Mouse (Mus musculus): Measurements from ENCODE around the gene Nop56. TPM values are rescaled to one million over a fixed set of nuclear protein-coding genes. Genes with fewer than 3 reads are reported as not detected.

Gene Nop56
- total RNA-seq (2015; ENCODE audit: low replicate concordance) (125 and 137 TPM in 2 replicates), total RNA-seq (2017; ENCODE audit: low replicate concordance) (121 and 150 TPM in 2 replicates)

DNA sequence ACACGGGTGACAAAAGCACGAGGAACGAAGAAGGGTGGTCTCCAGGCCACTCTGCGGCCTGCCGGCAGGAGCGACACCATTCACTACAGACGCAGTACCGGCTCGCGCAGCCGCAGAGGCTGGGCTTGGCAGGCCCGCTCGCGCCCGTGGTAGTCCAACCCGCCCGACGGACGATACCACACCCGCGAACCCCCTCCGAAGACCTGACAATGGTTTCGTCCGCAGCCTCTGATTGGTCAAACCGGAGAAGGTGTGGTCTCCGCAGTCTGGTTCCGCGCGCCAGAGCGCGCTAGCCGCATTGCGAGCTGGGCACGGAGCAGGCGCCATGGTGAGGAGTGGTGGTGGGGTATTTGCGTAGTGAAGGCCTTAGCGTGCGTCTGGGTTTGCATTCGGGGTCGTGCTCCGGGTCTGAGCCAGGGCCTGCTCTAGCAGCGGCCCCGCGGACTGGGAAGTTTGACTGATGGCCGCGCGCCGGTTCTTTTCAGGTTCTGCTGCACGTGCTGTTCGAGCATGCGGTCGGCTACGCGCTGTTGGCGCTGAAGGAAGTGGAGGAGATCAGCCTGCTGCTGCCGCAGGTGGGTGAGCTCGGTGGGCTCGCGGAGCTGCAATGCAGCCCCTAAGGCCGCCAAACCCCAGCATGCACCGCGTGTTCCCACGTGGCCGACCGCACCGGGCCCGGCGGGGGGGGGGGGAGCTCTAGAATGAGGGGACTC is at the start of gene Nop56:
Gene Nop56, plus strand, starts transcription at position 282 of the 713 bp plus-strand sequence.
- peak; percentile 93 for ATAC-seq (replicated peaks; ENCODE audit: low FRiP score, poor library complexity, severe bottlenecking)

DNA sequence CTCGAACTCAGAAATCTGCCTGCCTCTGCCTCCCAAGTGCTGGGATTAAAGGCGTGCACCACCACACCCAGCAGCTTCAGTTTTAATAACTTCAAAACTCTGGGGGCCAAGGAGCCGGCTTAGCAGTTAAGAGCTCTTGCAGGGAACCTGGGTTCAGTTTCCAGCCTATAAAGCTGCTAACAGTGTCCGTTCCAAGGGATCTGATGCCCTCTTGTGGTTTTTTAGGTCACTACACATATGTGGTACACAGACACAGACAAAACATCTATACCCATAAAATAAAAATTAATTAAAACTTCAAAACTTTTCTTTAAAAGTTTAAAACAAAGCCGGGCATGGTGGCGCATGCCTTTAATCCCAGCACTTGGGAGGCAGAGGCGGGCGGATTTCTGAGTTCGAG is 27.3 kb upstream of the Nop56 start:
- peak; percentile 72; the same call in 1 of the 2 replicates for ATAC-seq (replicated peaks; ENCODE audit: low FRiP score, poor library complexity, severe bottlenecking)

DNA sequence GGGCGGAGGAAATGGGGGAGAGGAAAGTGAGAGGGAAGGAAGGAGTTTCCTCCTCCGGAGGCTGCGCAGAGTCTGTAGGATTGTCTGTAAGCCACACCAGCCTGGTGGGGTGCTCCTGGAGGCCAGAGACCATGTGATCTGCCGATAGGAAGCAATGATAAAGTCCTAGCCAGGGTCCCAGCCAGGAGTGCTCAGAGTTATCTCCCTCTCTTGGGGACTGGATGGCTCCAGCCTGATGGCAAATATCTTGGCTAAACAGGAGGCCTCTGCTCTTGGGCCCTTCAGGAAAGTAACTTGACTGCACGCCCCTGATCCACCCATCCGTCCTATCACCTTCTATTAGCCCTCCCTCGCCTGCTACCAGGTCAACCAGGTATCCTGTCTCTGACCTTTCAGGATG is 26.0 kb upstream of the Nop56 start:
- ATAC-seq (replicated peaks; ENCODE audit: low FRiP score, poor library complexity, severe bottlenecking) = no peak; the same call in 1 of the 2 replicates

DNA sequence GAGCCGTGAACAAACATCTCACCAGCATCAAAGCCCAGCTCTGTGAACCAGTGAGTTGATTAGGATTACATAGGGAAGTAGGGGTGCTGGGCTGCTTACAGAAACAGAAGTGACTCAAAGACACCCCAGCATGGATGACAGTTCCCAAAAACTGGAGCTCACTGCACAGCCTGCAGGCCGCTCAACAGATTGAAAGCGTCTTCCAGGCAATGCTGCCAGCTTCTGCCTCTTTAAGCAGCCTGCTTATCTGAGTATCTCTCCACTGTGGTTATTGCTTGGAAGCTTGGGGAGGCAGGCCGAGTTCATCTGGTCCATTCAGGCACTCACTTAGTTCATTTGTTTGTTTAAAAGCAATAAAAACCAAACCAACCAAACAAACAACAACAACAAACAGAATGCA is 17.5 kb upstream of the Nop56 start:
- ATAC-seq (replicated peaks; ENCODE audit: low FRiP score, poor library complexity, severe bottlenecking) = no peak

DNA sequence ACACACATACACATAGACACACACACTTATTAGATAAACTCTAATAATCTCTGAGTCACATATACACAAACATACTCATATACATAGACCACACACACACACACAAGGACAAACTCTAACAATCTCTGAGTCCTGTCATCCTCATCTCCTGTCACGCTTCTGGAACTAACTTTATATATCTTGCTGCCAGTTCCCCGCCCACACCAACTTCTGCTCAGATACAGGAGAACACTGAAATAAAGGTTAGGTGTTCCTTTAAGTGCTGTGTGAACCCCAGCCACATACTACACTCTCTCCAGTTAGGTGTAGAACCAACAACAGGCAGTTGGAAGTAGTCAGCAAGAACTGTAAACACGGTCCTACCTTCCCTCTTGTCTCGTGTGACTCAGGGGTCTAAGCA is 13.4 kb upstream of the Nop56 start:
- ATAC-seq (replicated peaks; ENCODE audit: low FRiP score, poor library complexity, severe bottlenecking) = no peak

DNA sequence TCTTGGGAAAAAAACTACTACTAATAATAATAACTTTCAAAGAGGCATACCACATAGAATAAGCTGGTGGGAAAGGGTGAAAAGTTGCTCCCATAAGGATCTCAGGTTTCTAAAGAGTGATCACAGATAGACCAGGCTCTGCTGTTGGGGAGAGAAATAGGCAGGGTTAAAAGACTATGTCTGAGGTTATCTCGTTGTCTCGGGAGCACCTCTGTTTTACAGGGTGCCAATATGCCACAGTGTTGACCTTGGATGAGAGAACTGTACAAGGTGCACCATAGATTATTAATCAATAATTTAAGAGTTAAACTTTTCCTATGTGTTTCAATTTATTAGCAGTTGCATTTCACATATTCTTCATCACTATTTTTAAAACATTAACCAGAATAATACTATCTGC is 12.3 kb upstream of the Nop56 start:
- no peak for ATAC-seq (replicated peaks; ENCODE audit: low FRiP score, poor library complexity, severe bottlenecking)

DNA sequence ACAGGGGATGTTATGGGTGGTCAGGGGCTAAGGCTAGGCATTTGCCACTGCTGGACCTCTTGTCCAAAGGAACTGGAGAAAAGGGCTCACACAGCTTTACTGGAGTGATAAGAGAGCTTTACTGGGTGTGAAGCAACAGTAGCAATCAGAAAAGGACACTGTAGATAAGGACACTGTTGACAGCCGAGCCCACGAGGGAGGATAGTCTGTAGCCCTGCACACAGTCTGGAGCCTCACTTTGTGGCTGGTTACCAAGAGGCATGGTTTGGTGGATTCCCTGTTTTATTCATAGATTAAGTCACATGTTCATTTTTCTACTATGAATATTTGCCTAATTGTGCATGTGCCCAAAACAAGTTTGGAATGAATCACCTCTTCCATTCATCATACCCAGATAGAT is 11.8 kb upstream of the Nop56 start:
- ATAC-seq (replicated peaks; ENCODE audit: low FRiP score, poor library complexity, severe bottlenecking) = peak; percentile 84

DNA sequence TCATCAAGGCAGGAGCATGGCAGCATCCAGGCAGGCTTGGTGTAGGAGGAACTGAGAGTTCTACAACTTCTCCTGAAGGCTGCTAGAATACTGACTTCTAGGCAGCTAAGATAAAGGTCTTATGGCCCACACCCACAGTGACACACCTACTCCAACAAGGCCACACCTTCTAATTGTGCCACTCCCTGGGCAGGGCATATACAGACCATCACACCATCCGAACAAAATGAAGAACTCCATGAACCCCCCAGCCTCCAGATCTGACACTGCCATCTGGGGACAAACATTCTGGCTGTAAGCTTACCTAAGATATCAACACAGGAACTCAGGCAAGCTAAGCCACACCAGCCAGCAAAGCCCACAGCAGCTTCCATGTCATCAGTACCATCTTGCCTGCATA is 8.7 kb upstream of the Nop56 start:
- peak; percentile 55 for ATAC-seq (replicated peaks; ENCODE audit: low FRiP score, poor library complexity, severe bottlenecking)

DNA sequence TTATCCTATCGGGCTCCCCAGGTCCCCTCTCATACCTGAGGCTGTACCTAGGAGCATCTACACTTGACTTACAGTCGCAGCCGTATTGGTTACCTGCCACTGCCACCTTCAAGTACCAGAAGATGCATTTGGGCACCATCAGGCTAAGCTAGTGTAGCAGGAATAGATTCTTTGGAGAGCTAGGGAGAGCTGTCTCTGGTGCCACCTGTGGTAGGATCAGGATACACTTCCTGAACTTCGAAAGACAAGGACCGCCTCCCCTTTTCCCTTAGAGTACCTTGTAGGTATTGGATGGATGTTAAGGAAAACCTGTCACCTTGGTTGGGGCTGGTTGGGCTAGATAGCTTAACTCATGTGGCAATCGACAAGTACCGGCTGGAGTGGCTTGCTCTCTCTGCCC is 6.2 kb upstream of the Nop56 start:
- no peak for ATAC-seq (replicated peaks; ENCODE audit: low FRiP score, poor library complexity, severe bottlenecking)

DNA sequence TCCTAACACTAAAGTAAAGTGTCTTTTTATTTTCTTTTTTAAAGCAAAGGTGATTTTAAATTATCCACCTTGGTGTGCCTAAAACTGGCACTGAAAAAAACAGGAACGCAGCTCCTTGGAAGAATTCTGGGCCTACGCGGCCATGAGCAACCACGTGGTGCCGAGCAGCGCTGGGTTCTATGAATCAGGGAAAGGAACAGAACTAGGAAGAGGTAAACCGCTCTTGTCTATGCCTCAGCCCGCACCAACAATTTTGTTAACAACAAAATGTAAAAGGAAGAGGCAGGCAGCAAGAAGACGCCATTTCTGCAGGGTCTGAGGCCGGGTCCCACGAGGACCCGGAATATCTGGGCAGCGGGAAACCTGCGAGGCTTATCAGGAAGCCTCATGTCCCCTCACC is 498 bp upstream of the Nop56 start:
- peak; percentile 49 for ATAC-seq (replicated peaks; ENCODE audit: low FRiP score, poor library complexity, severe bottlenecking)

DNA sequence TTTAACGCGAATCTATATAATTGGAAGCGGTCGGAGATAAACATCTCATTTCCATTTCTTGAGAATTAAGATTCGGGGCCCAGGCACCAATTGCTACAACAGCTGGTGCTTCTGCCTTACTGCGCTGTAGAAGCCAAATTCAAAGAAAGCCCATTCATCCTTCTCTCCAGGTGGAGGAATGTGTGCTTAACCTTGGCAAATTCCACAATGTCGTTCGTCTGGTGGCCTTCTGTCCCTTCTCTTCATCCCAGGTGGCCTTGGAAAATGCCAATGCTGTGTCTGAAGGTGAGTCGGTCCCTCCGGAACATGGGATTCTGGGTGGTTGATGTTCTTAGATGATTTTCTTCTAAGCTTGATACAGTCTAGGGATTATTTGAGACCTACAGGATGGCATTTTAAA is 632 bp downstream of the Nop56 start:
- no peak for ATAC-seq (replicated peaks; ENCODE audit: low FRiP score, poor library complexity, severe bottlenecking)

DNA sequence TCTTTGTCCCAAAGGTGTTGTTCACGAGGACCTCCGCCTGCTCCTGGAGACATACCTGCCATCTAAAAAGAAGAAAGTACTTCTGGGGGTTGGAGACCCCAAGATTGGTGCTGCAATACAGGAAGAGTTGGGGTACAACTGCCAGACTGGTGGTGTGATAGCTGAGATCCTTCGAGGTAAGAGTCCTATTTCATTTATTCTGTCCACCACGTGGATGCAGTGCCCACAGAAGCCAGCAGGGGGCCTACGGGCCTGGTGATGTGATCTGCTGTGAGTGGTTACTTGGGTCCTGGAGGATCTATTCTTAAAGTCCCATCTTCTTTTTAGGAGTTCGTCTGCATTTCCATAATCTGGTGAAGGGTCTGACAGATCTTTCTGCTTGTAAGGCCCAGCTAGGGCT is 1.4 kb downstream of the Nop56 start:
- ATAC-seq (replicated peaks; ENCODE audit: low FRiP score, poor library complexity, severe bottlenecking) = peak; percentile 52

DNA sequence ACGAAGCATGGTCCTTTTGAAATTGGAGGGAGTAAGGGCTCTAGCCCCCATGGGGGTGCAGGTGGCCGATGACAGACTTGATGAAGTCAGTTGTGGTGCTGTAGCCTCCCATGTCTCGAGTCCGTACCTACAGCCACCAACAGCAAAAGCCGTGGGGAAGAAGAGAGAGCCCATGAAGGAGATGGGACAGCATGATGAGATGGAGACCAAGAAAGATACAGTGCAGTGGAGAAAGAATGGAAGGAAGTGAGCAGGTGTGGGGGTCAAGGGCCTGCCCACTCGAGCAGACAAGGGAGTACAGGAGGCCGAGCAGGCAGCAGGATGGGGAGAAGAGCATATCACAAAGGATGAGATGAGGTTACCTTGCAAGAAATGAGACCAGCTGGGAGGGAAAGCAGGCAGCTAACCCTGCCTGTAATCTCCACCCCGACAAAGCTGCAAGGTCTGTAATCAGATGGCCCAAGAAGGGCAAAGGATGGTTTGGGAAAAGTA is 5.4 kb downstream of the Nop56 start:
- no peak for ATAC-seq (replicated peaks; ENCODE audit: low FRiP score, poor library complexity, severe bottlenecking)

DNA sequence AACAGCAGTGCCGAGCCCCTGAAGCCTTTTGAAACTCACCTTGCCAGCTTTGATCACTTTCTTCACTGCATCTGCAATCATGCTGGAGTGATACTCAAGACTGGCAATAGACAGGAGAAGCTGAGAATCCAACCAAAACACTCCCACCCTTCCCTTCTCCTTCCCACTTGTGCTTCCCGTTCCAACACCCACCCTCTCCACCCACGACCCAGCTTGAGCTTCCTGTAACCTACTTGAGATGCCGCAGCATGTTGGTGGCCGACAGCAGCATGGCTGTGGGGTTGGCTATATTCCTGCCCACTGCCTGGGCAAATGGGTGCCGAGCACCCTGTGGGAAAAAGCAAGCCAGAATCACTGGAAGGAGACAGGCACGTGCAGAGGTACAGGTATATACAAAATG is 6.0 kb downstream of the Nop56 start:
- no peak for ATAC-seq (replicated peaks; ENCODE audit: low FRiP score, poor library complexity, severe bottlenecking)

DNA sequence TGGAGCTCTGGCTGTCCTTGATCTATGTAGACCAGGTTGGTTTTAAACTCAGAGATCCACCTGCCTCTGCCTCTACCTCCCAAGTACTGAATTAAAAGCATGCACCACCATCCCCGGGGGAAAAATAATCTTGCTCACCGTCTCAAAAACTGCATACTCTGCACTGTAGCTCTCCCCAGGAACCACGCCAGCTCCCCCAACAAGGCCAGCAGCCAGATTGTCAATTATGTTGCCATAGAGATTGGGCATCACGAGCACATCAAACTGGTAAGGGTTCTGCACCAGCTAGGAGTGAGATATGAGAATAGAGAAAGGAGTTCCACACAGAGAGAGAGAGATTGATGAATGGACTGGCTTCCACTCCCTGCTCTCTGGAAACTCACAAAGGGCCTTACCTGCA is 6.6 kb downstream of the Nop56 start:
- ATAC-seq (replicated peaks; ENCODE audit: low FRiP score, poor library complexity, severe bottlenecking) = no peak

DNA sequence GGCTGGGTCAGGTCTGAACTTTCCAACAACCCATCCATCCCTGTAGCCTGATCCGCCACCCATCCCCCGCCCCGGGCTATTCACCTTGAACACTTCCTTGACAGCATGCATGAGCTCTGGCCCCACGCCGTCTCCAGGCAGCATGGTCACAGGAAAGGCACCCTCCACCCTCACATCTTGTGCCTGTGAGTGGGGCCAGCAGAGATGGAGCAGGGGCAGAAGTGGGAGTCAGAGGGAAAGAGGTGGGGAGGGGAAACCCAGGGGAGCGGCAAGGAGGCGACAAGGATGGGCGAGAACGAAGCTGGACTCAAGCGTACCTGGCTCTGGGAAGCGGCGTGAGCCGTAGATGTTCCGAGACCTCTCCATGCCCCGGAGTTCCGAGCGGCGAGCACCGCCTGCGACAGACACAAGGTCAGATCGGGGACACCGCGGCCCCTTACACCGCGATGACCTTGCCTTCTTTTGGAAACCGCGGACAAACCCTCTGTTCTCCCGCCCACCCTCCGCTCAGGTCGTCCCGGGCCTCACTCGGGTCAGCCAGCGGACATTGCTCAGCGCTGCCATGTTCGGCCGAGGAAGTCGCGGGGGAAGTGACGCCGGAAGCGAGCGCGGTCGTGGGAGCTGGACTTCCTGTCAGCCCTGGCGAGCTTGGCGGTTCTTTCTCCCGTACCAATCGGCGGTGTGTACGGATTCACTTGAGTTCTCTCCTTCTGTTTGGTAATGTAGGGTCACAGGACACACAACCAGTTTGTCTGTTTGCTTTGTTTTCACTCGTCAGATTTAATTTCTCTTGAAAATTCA is 9.8 kb downstream of the Nop56 start, which contains the start of gene Idh3b:
Gene Idh3b, minus strand, starts transcription at position 694 of the 801 bp plus-strand sequence.
- peak; percentile 97 for ATAC-seq (replicated peaks; ENCODE audit: low FRiP score, poor library complexity, severe bottlenecking)

DNA sequence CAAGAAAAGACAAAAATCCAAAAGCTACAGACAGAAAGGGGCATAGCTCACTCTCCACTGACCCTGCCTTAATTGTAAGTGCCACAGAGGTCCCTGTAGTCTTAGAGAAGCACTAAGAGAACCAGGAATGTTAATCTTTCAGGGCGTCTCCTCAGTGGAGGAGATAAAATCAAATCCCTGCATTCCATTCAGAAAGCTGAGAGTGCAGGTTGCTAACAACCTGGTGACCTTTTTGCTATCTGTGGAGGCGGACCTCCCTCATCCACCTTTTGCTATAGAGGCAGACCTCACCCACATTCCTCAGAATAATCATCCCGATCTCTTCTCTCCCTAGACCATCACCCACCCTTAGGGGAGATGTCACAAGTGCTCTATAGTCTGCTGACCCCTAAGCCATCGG is 14.9 kb downstream of the Nop56 start:
- no peak for ATAC-seq (replicated peaks; ENCODE audit: low FRiP score, poor library complexity, severe bottlenecking)

DNA sequence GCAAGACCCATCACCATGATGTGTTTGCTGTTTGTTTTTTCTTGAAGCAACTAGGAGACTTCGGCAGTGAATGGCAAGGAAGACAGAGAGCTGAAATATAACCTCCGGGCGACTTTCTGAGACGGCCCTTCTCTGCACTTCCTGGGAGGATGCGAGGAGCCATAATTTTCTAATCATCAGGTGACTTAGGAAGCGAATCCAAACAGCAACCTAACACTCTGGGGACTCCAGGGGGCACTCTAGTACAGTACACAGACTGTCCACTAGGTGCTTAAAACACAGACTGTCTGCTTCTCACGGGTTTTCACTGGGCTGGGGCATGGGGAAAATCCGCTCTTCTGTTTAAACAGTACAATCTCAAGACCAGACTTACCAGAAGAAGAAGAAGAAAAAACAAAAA is 17.2 kb downstream of the Nop56 start:
- peak; percentile 65; the same call in 1 of the 2 replicates for ATAC-seq (replicated peaks; ENCODE audit: low FRiP score, poor library complexity, severe bottlenecking)

DNA sequence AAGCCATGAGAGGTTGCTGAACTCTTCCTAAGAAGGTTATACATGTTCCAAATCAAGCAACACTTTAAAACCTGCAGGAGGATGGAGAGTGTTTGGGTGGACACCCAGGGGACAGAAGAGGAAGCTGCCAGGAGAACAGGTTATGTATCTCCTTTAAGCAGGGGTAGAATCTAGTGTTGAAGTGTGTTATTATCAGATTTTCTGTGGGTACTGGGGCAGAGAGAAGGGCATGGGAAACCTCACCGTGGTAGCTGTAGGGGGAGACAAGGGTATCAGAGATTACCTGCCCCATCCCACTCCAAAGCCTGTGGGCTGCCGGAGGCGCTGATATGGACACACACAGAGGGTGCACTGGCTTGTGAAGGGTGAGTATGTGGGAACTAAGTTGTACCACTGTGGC is 18.8 kb downstream of the Nop56 start:
- no peak for ATAC-seq (replicated peaks; ENCODE audit: low FRiP score, poor library complexity, severe bottlenecking)

DNA sequence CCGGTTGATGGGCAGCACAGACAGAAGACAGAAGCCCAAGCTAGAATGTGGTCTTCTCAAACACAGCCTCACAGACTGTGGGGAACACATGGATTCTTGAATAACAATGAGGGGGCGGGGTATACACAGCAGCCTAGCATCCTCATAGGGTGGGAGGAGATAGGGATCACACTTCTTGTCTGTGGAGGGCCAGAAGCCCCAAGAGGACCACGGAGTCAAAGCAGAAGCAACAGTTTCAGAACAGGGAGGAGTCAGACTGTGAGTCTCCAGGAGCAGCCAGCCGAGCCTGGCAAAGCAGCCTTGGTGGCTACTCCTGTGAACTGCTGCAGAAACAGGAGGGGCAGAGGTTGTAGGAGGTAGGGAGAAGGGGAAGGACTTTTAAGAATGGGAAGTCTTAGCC is 19.3 kb downstream of the Nop56 start:
- no peak for ATAC-seq (replicated peaks; ENCODE audit: low FRiP score, poor library complexity, severe bottlenecking)
